Mouse (Mus musculus): ENCODE results near the gene Senp1.

DNA sequence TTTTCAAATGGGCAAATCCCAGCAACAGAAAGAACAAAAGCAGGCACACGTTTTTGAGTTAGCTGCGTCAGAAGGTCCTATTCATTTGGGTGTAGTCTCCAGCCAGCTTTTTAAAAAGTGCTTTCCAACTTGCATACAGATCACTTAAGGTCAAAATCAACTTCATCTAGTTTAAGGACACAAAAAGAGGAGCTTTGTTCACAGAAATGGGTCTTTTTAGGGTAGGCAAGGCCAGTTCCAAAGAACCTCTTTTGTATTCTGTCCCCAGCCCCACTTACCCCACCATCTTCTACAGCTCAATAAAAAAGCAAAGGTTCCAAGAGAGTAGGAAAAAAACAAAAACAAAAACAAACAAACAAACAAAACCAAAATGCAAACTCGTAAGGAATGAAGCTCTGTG is 41.1 kb upstream of the Senp1 start:
- TF ChIP-seq CTCF (IDR thresholded peaks at IDR 0.05; ENCODE audit: extremely low read depth, insufficient read depth, low read length) (no peak), POLR2A (IDR thresholded peaks at IDR 0.05; ENCODE audit: extremely low read depth, insufficient read depth, low read length) (no peak)

All from cortical plate, adult 2 months (tissue).